Mouse (Mus musculus) CH12.LX (cell line): ENCODE data around the gene Usp1. TPM values are rescaled to one million over a fixed set of nuclear protein-coding genes. Genes with fewer than 3 reads are reported as not detected.

Experiments
- DNase-seq: peaks from one replicate; pipeline ENCODE4 v3.0.0-alpha.2; 2013; ENCODE audit errors: extremely low read depth
- H3K27ac ChIP-seq: 2 replicates; pipeline ENCODE4 v1.5.1; 2012; ENCODE audit warnings: low read depth, mild to moderate bottlenecking, control low read depth, moderate library complexity; ENCODE audit not compliant: insufficient read depth
- H3K27me3 ChIP-seq: replicated peaks from 2 replicates; pipeline ENCODE3; 2012; ENCODE audit warnings: inconsistent platforms
- H3K36me3 ChIP-seq, 2 experiments: replicated peaks in 1 of 2; 2 replicates each; pipeline versions ENCODE3 to v1.6.1; 2012; ENCODE audit warnings: inconsistent platforms in 1 of 2, low read length in 1 of 2, mild to moderate bottlenecking in 1 of 2, mixed read lengths in 1 of 2, moderate library complexity in 1 of 2; ENCODE audit not compliant: control insufficient read depth in 1 of 2, insufficient read depth in 1 of 2
- H3K4me1 ChIP-seq, 2 experiments: 2 replicates each; pipeline ENCODE4 v1.6.1; 2012; ENCODE audit warnings: inconsistent platforms in 1 of 2, moderate library complexity in 1 of 2; ENCODE audit not compliant: insufficient read depth in 2 of 2, control insufficient read depth in 1 of 2
- H3K4me2 ChIP-seq: 2 replicates; pipeline ENCODE4 v1.6.1; 2012; ENCODE audit warnings: low read depth, mild to moderate bottlenecking, control low read depth; ENCODE audit not compliant: poor library complexity, insufficient read depth, severe bottlenecking
- H3K4me3 ChIP-seq, 3 experiments: fragments of 150-350 bp in 1 of 3; sonication (generic) in 1 of 3; replicated peaks in 1 of 3; 2 replicates each; pipeline versions ENCODE3 to v1.5.1; 2011 to 2012; ENCODE audit warnings: low read depth in 2 of 3, low read length in 2 of 3, mild to moderate bottlenecking in 2 of 3, moderate library complexity in 2 of 3, control low read depth in 1 of 3, improper control_type of control experiment in 1 of 3, inconsistent platforms in 1 of 3, mixed read lengths in 1 of 3; ENCODE audit not compliant: poor library complexity in 1 of 3
- H3K79me2 ChIP-seq: replicated peaks from 2 replicates; pipeline ENCODE4 v1.6.1; 2012; ENCODE audit warnings: mild to moderate bottlenecking, moderate library complexity; ENCODE audit not compliant: control insufficient read depth, poor library complexity, insufficient read depth, severe bottlenecking; ENCODE audit errors: extremely low read depth
- H3K9ac ChIP-seq: 2 replicates; pipeline ENCODE4 v1.6.1; 2012; ENCODE audit warnings: low read depth, mild to moderate bottlenecking, control low read depth, moderate library complexity; ENCODE audit not compliant: insufficient read depth
- H3K9me3 ChIP-seq: replicated peaks from 2 replicates; pipeline ENCODE3; 2012; ENCODE audit warnings: low read length, inconsistent platforms, mixed read lengths
- BHLHE40 ChIP-seq: IDR thresholded peaks from 2 replicates; pipeline ENCODE4 v1.6.1; 2011; ENCODE audit warnings: mild to moderate bottlenecking, low read depth, low read length, improper control_type of control experiment
- CHD1 ChIP-seq: IDR thresholded peaks from 2 replicates; pipeline ENCODE4 v1.6.1; 2012; ENCODE audit warnings: low read depth, low read length, improper control_type of control experiment, inconsistent platforms
- E2F4 ChIP-seq: IDR thresholded peaks from 2 replicates; pipeline ENCODE4 v1.6.1; 2011; ENCODE audit warnings: low read depth, low read length, improper control_type of control experiment; ENCODE audit not compliant: insufficient replicate concordance
- EP300 ChIP-seq: IDR thresholded peaks from 2 replicates; pipeline ENCODE4 v1.6.1; 2011; ENCODE audit warnings: low read length, improper control_type of control experiment
- ETS1 ChIP-seq: conservative IDR thresholded peaks from 2 replicates; pipeline ENCODE4 v1.6.1; 2012; ENCODE audit warnings: low read depth, mild to moderate bottlenecking, inconsistent platforms, low read length, improper control_type of control experiment, moderate library complexity
- GABPA ChIP-seq: IDR thresholded peaks from 2 replicates; pipeline ENCODE4 v1.6.1; 2012; ENCODE audit warnings: low read depth, low read length, improper control_type of control experiment, inconsistent platforms; ENCODE audit not compliant: insufficient replicate concordance
- HCFC1 ChIP-seq: IDR thresholded peaks from 2 replicates; pipeline ENCODE4 v1.6.1; 2012; ENCODE audit warnings: low read depth, mild to moderate bottlenecking, inconsistent platforms, low read length, improper control_type of control experiment
- IRF4 ChIP-seq: IDR thresholded peaks from 2 replicates; pipeline ENCODE4 v1.6.1; 2014; ENCODE audit warnings: low read depth, mild to moderate bottlenecking, inconsistent platforms, low read length, improper control_type of control experiment
- MAFK ChIP-seq: IDR thresholded peaks from 2 replicates; pipeline ENCODE4 v1.6.1; 2011; ENCODE audit warnings: low read length, improper control_type of control experiment; ENCODE audit not compliant: insufficient replicate concordance
- MXI1 ChIP-seq: IDR thresholded peaks from 2 replicates; pipeline ENCODE4 v1.6.1; 2011; ENCODE audit warnings: mild to moderate bottlenecking, low read depth, low read length, improper control_type of control experiment
- MYC ChIP-seq: IDR thresholded peaks from 2 replicates; pipeline ENCODE4 v1.6.1; 2011; ENCODE audit warnings: low read depth, mild to moderate bottlenecking, improper control_type of control experiment, low read length
- NRF1 ChIP-seq: IDR thresholded peaks from 2 replicates; pipeline ENCODE4 v1.6.1; 2014; ENCODE audit warnings: low read depth, mild to moderate bottlenecking, inconsistent platforms, low read length, improper control_type of control experiment, moderate library complexity
- PAX5 ChIP-seq: IDR thresholded peaks from 2 replicates; pipeline ENCODE4 v1.6.1; 2012; ENCODE audit warnings: low read length, inconsistent platforms, mixed read lengths
- SIN3A ChIP-seq: IDR thresholded peaks from 2 replicates; pipeline ENCODE4 v1.6.1; 2012; ENCODE audit warnings: low read length, improper control_type of control experiment, inconsistent platforms
- UBTF ChIP-seq: IDR thresholded peaks from 2 replicates; pipeline ENCODE4 v1.6.1; 2012; ENCODE audit warnings: low read depth, mild to moderate bottlenecking, inconsistent platforms, low read length, improper control_type of control experiment, moderate library complexity
- USF1 ChIP-seq: IDR thresholded peaks from 2 replicates; pipeline ENCODE4 v1.6.1; 2014; ENCODE audit warnings: low read depth, mild to moderate bottlenecking, inconsistent platforms, low read length, improper control_type of control experiment
- ZKSCAN1 ChIP-seq: IDR thresholded peaks from 2 replicates; pipeline ENCODE4 v1.6.1; 2012; ENCODE audit warnings: low read depth, inconsistent platforms, low read length, improper control_type of control experiment, borderline replicate concordance
- ZMIZ1 ChIP-seq: IDR thresholded peaks from 2 replicates; pipeline ENCODE4 v1.6.1; 2012; ENCODE audit warnings: low read depth, mild to moderate bottlenecking, inconsistent platforms, low read length, improper control_type of control experiment
- ZNF384 ChIP-seq: IDR thresholded peaks from 2 replicates; pipeline ENCODE4 v1.6.1; 2012; ENCODE audit warnings: low read depth, low read length, improper control_type of control experiment, inconsistent platforms
- dilution Hi-C: fragments of 300-500 bp; cut with MboI; formaldehyde crosslinking; loops from 2 replicates; pipeline ENCODE4 v1.14.3; 2020; ENCODE audit warnings: low sequenced_read_pairs; ENCODE audit not compliant: extremely low pct_unique_long_range_greater_than_20kb, extremely low pct_ligation_motif_present
- in situ Hi-C: fragments of 300-500 bp; cut with MboI; formaldehyde crosslinking; loops from 3 replicates; pipeline ENCODE4 v1.14.3; 2019; ENCODE audit warnings: low sequenced_read_pairs, low pct_ligation_motif_present, low pct_unique_long_range_greater_than_20kb, mixed read lengths
- polyA plus RNA-seq: library from polyadenylated mRNA; unstranded; fragments of >175 nt; gene quantifications from 2 replicates; pipeline ENCODE4 v1.2.1, GENCODE M21; 2012; ENCODE audit warnings: low read depth; ENCODE audit not compliant: insufficient read length
- total RNA-seq, 2 experiments: library from RNA; depleted of rRNA; stranded (reverse); fragments of 300-350 nt in 1 of 2; fragments of >200 nt in 1 of 2; gene quantifications; 2 replicates each; pipeline ENCODE4 v1.2.3; 2012 to 2014

Usp1 gene
- total and polyA plus RNA-seq, 3 experiments: 40.9 to 142 (median 115) TPM

GRCm38 (mm10) chr4:98955986-98956385 lies 32.4 kb downstream of the Usp1 start:
- no peak overlapping the region for H3K4me3 ChIP-seq
- TF ChIP-seq HCFC1 (no peak), PAX5 (no peak), E2F4 (no peak), EP300 (no peak), ZMIZ1 (no peak), MXI1 (no peak), MYC (no peak), NRF1 (no peak)
- no peaks in the 10 kb centered on the region; a peak in 1 of 4 replicates for H3K4me1 ChIP-seq
- H3K27me3 ChIP-seq: no peaks in the 10 kb centered on the region
- in situ Hi-C loops: no loop called here
- H3K4me2 ChIP-seq: no peak overlapping the region
- no peaks in the 10 kb centered on the region for H3K36me3 ChIP-seq
- H3K27ac ChIP-seq: no peak overlapping the region
- DNase-seq: no peak
- no peak overlapping the region for H3K9ac ChIP-seq
- H3K79me2 ChIP-seq: no peaks in the 10 kb centered on the region
- no peaks in the 10 kb centered on the region for H3K9me3 ChIP-seq
- dilution Hi-C loops: no loop called here

GRCm38 (mm10) chr4:98960243-98960642 lies 36.6 kb downstream of the Usp1 start:
- H3K4me1 ChIP-seq: no peaks in the 10 kb centered on the region; a peak in 1 of 4 replicates
- no peak overlapping the region for H3K4me3 ChIP-seq
- in situ Hi-C loops: no loop called here
- no peak overlapping the region for H3K4me2 ChIP-seq
- H3K36me3 ChIP-seq: no peaks in the 10 kb centered on the region
- H3K27me3 ChIP-seq: no peaks in the 10 kb centered on the region
- H3K9me3 ChIP-seq: no peaks in the 10 kb centered on the region
- no peaks in the 10 kb centered on the region for H3K79me2 ChIP-seq
- H3K9ac ChIP-seq: no peak overlapping the region
- DNase-seq: no peak
- H3K27ac ChIP-seq: no peak overlapping the region
- dilution Hi-C loops: no loop called here
- TF ChIP-seq ETS1 (no peak), ZNF384 (no peak), USF1 (no peak), HCFC1 (no peak), UBTF (no peak), SIN3A (no peak), E2F4 (no peak), BHLHE40 (no peak), ZKSCAN1 (no peak), IRF4 (no peak), MAFK (no peak), CHD1 (no peak), GABPA (no peak)
